Mouse (Mus musculus) E14TG2a.4 (cell line): Measurements from ENCODE around the gene Iqcf5.
A peak's percentile ranks its signal among the peaks of the same experiment; 100 is the strongest.

Experiments used
- H3K27me3 ChIP-seq: 2 replicates; pipeline ENCODE4 v1.6.1; 2014; ENCODE audit warnings: low read length, control low read depth; ENCODE audit not compliant: insufficient read depth
- H3K36me3 ChIP-seq: 2 replicates; pipeline ENCODE4 v1.6.1; 2014; ENCODE audit warnings: low read length, control low read depth; ENCODE audit not compliant: insufficient read depth
- H3K4me1 ChIP-seq: replicated peaks from 2 replicates; pipeline ENCODE4 v1.6.1; 2014; ENCODE audit warnings: low read depth, low read length, control low read depth
- H3K4me3 ChIP-seq: replicated peaks from 2 replicates; pipeline ENCODE4 v1.5.1; 2014; ENCODE audit warnings: mild to moderate bottlenecking, low read length
- H3K9me3 ChIP-seq: 2 replicates; pipeline ENCODE4 v1.6.1; 2014; ENCODE audit warnings: low read length, control low read depth
- CTCF ChIP-seq: conservative IDR thresholded peaks from 2 replicates; pipeline ENCODE4 v1.5.1; 2014; ENCODE audit warnings: low read length
- NANOG ChIP-seq: IDR thresholded peaks from 2 replicates; pipeline ENCODE4 v1.6.1; 2014; ENCODE audit warnings: borderline replicate concordance, low read length, mixed read lengths
- POU5F1 ChIP-seq: IDR thresholded peaks from 2 replicates; pipeline ENCODE4 v1.6.1; 2014; ENCODE audit warnings: low read length, borderline replicate concordance

Gene Iqcf5

DNA sequence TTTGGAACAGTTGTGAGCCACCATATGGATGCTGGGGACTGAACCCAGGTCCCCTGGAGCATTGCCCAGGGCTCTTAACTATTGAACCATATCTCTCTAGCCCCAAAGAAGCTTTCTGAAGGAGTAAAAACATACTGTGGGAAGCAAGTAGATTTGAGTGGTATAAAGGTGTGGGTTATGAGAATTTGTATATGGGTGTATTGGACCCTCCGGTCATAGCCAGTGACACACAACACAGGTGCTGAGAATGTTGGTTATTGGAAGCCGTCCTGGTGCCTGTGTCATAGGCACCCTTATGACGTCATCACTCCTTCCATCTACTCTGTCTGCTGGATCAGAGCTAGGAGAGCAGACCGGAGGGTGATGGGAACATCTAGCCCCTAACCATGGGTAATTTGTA is at the start of gene Iqcf5:
TSS of gene Iqcf5 (plus strand) at position 301 of the 400 bp plus-strand sequence.
- H3K27me3 ChIP-seq = peaks cover 3% of the 10 kb centered on the region; the same call in 1 of the 2 replicates
- H3K4me1 ChIP-seq = peaks cover 21% of the 10 kb centered on the region
- no peaks in the 10 kb centered on the region for H3K36me3 ChIP-seq
- no peak for TF ChIP-seq CTCF
- H3K4me3 ChIP-seq = no peak within 1 kb of the TSS; the same call in 1 of the 2 replicates
- no peaks in the 10 kb centered on the region for H3K9me3 ChIP-seq

- H3K4me3 ChIP-seq = peak overlapping the region; percentile 87
- peaks cover 61% of the 10 kb centered on the region for H3K4me1 ChIP-seq
- TF ChIP-seq CTCF (no peak), POU5F1 (no peak), NANOG (no peak)
- no peaks in the 10 kb centered on the region for H3K9me3 ChIP-seq
- peaks cover 41% of the 10 kb centered on the region for H3K36me3 ChIP-seq
- peaks cover 19% of the 10 kb centered on the region for H3K27me3 ChIP-seq
Observed at GRCm38 (mm10) chr9:106464751-106465541, 49.4 kb upstream of the Iqcf5 start.

DNA sequence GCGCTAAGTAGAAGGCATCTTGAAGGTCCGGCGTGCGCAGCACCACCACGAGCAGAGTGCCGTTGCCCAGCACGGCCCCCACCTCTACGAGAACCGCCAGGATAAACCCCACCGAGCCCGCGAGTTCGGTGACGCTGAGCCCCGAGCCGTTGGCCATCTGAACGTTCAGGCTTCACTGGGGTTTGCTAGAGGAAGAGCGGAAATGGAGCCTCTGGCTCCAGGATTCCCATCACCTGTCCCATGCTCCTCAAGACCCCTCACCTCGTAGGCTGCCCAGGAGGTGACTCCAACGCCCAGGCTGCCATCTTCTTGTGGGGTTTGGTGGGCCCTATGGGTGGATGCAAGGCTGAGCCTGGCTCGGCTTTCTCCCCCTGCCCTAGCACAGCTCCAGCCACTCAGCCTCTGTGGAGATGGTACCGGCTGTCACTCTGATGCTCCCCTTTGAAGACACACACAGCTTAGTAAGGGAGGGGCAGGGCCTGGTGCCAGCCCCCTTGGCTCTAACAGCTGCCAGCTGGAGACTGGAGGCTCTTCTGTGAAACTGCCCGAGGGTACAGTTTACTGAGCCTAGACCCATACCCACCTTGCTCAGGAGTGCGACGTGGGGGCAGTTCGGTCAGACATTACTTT is 48.7 kb upstream of the Iqcf5 start, which contains the start of gene Gpr62:
TSS of gene Gpr62 (minus strand) at position 368 of the 630 bp plus-strand sequence.
- no peak for TF ChIP-seq NANOG
- no peak for TF ChIP-seq CTCF
- no peak for TF ChIP-seq POU5F1
- H3K4me1 ChIP-seq = peaks cover 56% of the 10 kb centered on the region
- peaks cover 34% of the 10 kb centered on the region for H3K36me3 ChIP-seq
- H3K9me3 ChIP-seq = no peaks in the 10 kb centered on the region
- H3K4me3 ChIP-seq = peak within 1 kb of the TSS; percentile 87
- H3K27me3 ChIP-seq = peaks cover 19% of the 10 kb centered on the region

DNA sequence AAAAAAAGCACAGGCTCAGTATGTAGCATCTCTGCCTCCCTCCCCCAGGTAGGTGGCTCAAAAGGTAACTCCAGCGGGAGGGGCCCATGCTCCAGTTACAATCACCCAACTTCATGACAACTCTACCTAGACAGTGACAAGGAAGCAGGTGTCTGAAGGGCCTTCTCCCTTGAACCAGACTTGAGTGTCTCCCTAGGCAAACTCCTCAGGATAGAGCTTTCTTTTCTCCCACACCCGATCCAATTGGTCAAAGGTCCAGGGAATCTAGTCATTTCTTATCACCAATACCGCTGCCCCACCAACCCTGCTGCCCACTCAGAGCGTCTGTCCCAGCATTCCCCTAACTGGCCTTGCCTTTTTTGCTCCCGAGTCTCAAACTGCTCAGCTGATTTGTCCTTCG is 47.7 kb upstream of the Iqcf5 start:
- Histone ChIP-seq H3K4me1 (peaks cover 58% of the 10 kb centered on the region), H3K9me3 (no peaks in the 10 kb centered on the region), H3K36me3 (peaks cover 25% of the 10 kb centered on the region), H3K4me3 (no peak overlapping the region), H3K27me3 (peaks cover 19% of the 10 kb centered on the region)
- TF ChIP-seq POU5F1 (no peak), CTCF (no peak), NANOG (no peak)

GRCm38 (mm10) chr9:106467746-106468145 is 46.6 kb upstream of the Iqcf5 start:
- Histone ChIP-seq H3K36me3 (peaks cover 15% of the 10 kb centered on the region), H3K27me3 (peaks cover 19% of the 10 kb centered on the region), H3K4me1 (peaks cover 59% of the 10 kb centered on the region), H3K9me3 (no peaks in the 10 kb centered on the region), H3K4me3 (no peak overlapping the region)
- TF ChIP-seq CTCF = no peak
- TF ChIP-seq POU5F1 = no peak
- TF ChIP-seq NANOG = no peak

- TF ChIP-seq NANOG = no peak
- no peak for TF ChIP-seq POU5F1
- TF ChIP-seq CTCF = no peak
- no peak overlapping the region for H3K4me3 ChIP-seq
- peaks cover 16% of the 10 kb centered on the region for H3K27me3 ChIP-seq
- peaks cover 60% of the 10 kb centered on the region for H3K4me1 ChIP-seq
- H3K9me3 ChIP-seq = no peaks in the 10 kb centered on the region
- H3K36me3 ChIP-seq = peaks cover 1% of the 10 kb centered on the region; the same call in 1 of the 2 replicates
Observed at GRCm38 (mm10) chr9:106469317-106469716, 45.1 kb upstream of the Iqcf5 start.

DNA sequence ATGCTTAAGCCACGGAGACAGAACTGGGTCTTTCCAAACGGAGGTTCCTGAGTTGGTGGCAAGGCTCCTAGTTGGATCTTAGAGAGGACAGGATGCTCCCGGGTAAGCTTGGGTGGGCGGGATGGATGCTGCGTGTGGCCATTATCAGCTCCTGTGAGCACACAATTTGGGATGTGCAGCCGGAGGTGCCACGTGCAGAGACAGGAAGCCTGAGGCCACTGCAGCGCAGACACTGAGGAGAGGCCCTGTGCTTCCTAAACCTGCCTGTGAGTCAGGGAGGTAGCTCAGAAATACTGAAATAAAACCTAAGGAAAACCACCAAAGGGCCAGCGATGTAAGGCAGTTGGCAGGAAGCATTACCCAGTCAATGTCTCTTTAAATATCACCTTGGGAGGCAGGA is 44.6 kb upstream of the Iqcf5 start:
- peaks cover 16% of the 10 kb centered on the region for H3K27me3 ChIP-seq
- H3K9me3 ChIP-seq = no peaks in the 10 kb centered on the region
- H3K36me3 ChIP-seq = no peaks in the 10 kb centered on the region
- TF ChIP-seq NANOG (no peak), POU5F1 (no peak), CTCF (no peak)
- no peak overlapping the region for H3K4me3 ChIP-seq
- H3K4me1 ChIP-seq = peaks cover 61% of the 10 kb centered on the region

DNA sequence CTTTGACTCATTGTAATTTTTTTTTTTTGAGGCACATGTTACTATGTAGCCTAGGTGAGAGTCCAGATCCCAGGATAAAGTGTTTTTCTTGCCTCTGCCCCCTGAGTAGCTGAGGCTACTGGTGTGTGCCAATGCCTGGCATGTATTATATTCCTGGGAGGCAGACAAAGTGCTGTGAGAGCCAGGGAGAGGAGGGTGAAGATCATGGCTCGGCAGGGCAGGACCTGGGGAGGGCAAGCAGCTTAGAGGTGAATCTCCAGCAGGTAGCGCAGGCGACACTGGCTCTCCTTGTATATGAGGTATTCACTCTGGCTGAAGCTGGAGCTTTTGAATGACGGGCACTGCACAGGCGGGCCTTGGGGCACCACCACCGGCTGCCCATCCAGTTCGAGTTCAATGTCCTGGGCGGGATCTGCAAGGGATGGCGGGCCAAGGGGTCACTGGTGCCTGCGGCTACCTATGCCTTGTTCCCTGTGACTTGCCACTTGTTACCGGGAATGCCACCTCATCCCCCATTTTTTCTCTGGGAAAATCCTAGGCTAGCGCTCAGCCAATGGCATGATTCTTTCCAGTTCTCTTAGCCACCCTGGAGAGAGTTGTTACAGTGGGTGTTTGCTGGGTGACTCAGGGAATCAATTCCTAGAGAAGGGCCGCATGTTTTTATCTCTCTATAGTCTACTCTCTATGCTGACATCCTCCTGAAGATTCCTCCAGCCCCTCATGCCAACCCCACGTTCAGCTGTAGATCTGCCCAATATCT is 43.2 kb upstream of the Iqcf5 start:
- H3K36me3 ChIP-seq = no peaks in the 10 kb centered on the region
- H3K4me3 ChIP-seq = peak overlapping the region; percentile 69
- H3K27me3 ChIP-seq = peaks cover 9% of the 10 kb centered on the region
- TF ChIP-seq NANOG = no peak
- no peak for TF ChIP-seq CTCF
- no peak for TF ChIP-seq POU5F1
- H3K4me1 ChIP-seq = peaks cover 67% of the 10 kb centered on the region
- no peaks in the 10 kb centered on the region for H3K9me3 ChIP-seq
